8 mouse cellular contexts compared by ENCODE assay signal in the genomic region with DNA sequence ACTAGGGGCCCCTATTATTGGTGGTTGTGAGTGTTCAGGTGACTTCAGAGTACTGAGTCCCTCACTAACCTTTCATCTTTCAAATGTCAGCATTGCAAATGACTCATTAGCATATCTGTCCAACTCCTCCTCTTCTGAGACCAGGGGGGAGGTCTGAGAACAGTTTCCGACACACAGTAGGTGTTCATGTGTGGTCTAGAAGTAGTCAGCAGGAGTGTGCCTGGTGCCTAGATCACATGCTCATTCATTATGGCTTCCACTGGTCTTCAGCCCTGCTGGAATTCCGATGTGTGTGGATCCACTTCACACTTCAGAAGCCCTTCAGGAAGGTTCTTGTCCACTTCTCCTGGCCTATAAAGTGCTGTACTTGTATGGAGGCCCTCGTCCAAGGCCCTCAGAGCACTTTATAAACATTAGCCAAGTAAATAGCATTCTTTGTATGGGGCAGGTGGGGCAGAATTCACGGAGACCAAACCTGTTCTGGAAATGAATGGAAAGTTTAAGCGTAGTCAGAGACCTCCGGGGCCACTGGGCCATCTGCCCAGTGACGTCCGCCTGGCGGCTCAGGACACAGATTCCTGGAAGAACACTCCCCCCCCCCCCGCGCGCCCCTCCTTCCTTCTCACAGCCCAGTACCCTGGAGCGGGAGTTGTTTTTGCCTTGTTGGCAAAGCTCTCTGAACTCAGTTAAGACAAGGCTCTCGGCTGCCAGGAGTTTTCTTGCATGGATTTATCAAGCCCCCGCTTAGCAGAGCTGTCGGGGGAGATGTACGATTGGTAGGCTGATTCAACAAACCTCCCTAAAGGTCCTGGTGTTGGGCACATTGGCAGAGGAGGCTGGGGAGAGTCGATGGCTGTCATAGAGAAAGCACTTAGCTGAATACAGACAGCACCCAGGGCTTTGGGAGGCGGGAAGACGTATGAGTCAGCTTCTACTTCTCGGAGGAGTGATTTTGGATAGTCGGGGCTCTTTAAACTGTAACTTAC.
DNase-seq lines count a peak whose midpoint lies in the region; ATAC-seq lines count a peak whose summit lies in the region.

No protein-coding gene starts in this region.

- H3K36me3 ChIP-seq in kidney, embryonic 14.5 days (ENCODE audit: control insufficient read depth, insufficient read depth, low read length) = no peaks in the 10 kb centered on the region
- no peaks in the 10 kb centered on the region for H3K36me3 ChIP-seq in midbrain, embryonic 16.5 days (ENCODE audit: control insufficient read depth, insufficient read depth, low read length)

- H3K4me1 ChIP-seq in kidney, embryonic 14.5 days (ENCODE audit: control insufficient read depth, insufficient read depth, low read length) = peaks cover 9% of the 10 kb centered on the region
- peaks cover 8% of the 10 kb centered on the region for H3K4me1 ChIP-seq in midbrain, embryonic 16.5 days (ENCODE audit: control insufficient read depth, insufficient read depth, low read length)

- intact Hi-C loops in heart, postnatal 14 days (cut with DNase I) = no loop called here

- no peak overlapping the region for H3K27ac ChIP-seq in kidney, embryonic 14.5 days (ENCODE audit: low read depth, low read length)
- no peak overlapping the region for H3K27ac ChIP-seq in midbrain, embryonic 16.5 days (ENCODE audit: low read length)

- no peak overlapping the region for H3K4me2 ChIP-seq in kidney, embryonic 14.5 days (replicated peaks; ENCODE audit: low read depth, low read length)
- no peak overlapping the region for H3K4me2 ChIP-seq in midbrain, embryonic 16.5 days (ENCODE audit: low read length)

- no peaks in the 10 kb centered on the region for H3K9me3 ChIP-seq in kidney, embryonic 14.5 days (ENCODE audit: control insufficient read depth, low read length)
- H3K9me3 ChIP-seq in midbrain, embryonic 16.5 days (replicated peaks; ENCODE audit: control insufficient read depth, low read length, poor library complexity, severe bottlenecking) = no peaks in the 10 kb centered on the region

- peak; percentile 91 for DNase-seq in kidney, adult 11 months
- peak; percentile 59 for DNase-seq in adrenal gland, postnatal 14 days
- DNase-seq in heart, postnatal 14 days = peak; percentile 68 to 71
- peak; percentile 86 to 91 for DNase-seq in lung, adult 18-20 months
- DNase-seq in spleen, postnatal 36 days (ENCODE audit: low spot score in 2 of 2) = no peak

- H3K27me3 ChIP-seq in kidney, embryonic 14.5 days (ENCODE audit: control insufficient read depth, insufficient read depth, low read length) = no peaks in the 10 kb centered on the region
- no peaks in the 10 kb centered on the region for H3K27me3 ChIP-seq in midbrain, embryonic 16.5 days (ENCODE audit: control insufficient read depth, insufficient read depth, low read depth, low read length)

- no peak overlapping the region for H3K4me3 ChIP-seq in kidney, embryonic 14.5 days (ENCODE audit: low read length)
- no peak overlapping the region for H3K4me3 ChIP-seq in midbrain, embryonic 16.5 days (ENCODE audit: low read depth, low read length)

- no peak for ATAC-seq in kidney, embryonic 14.5 days (ENCODE audit: low FRiP score, low TSS enrichment)
- no peak for ATAC-seq in midbrain, embryonic 16.5 days
- no peak for ATAC-seq in inflammation-experienced regulatory T-cells, adult 6 months

- 39% methylated on average over 22 of the region's 22 CpGs for WGBS in kidney, embryonic 14.5 days
- 54% methylated on average over 22 of the region's 22 CpGs for WGBS in midbrain, embryonic 16.5 days

- no peak overlapping the region for H3K9ac ChIP-seq in kidney, embryonic 14.5 days (ENCODE audit: low read depth, low read length)
- H3K9ac ChIP-seq in midbrain, embryonic 16.5 days (ENCODE audit: low read depth, low read length) = no peak overlapping the region

Comparison
In these comparisons a context has a peak if more than half of its experiments do, and no peak if none do; other contexts are left out.
1. DNase-seq: peak in kidney, adult 11 months (single experiment), adrenal gland, postnatal 14 days (single experiment), heart, postnatal 14 days (2 of 2) and lung, adult 18-20 months (2 of 2); none in spleen, postnatal 36 days (0 of 2).